Mouse (Mus musculus) heart, embryonic 14.5 days (tissue): ENCODE measurements around the gene Pigx. TPM values are rescaled to one million over a fixed set of nuclear protein-coding genes. Genes with fewer than 3 reads are reported as not detected.

Experiments
- ATAC-seq: fragments of 200-750 bp; cut with Nextera tagmentation; 2 replicates; pipeline ENCODE4 v1.8.0; 2017; ENCODE audit warnings: low read depth, moderate TSS enrichment; ENCODE audit not compliant: insufficient number of reproducible peaks, insufficient read depth, low FRiP score
- H3K27ac ChIP-seq, 2 experiments: fragments of 200-500 bp in 1 of 2; fragments of 300-500 bp in 1 of 2; sonication (generic) in 1 of 2; replicated peaks in 1 of 2; 2 replicates each; pipeline ENCODE4 v1.5.1; 2012 to 2014; ENCODE audit warnings: low read depth in 2 of 2, low read length in 2 of 2, control low read depth in 1 of 2, mild to moderate bottlenecking in 1 of 2, mixed read lengths in 1 of 2; ENCODE audit not compliant: control insufficient read depth in 1 of 2, insufficient read depth in 1 of 2
- H3K27me3 ChIP-seq: fragments of 300-500 bp; sonication (generic); 2 replicates; pipeline ENCODE4 v1.6.1; 2014; ENCODE audit warnings: mild to moderate bottlenecking, low read length, control low read depth; ENCODE audit not compliant: control insufficient read depth, insufficient read depth
- H3K36me3 ChIP-seq: fragments of 300-500 bp; sonication (generic); 2 replicates; pipeline ENCODE4 v1.6.1; 2014; ENCODE audit warnings: mild to moderate bottlenecking, control low read depth, low read length, mixed read lengths; ENCODE audit not compliant: control insufficient read depth, insufficient read depth
- H3K4me1 ChIP-seq, 2 experiments: fragments of 200-500 bp in 1 of 2; fragments of 300-500 bp in 1 of 2; sonication (generic) in 1 of 2; 2 replicates each; pipeline ENCODE4 v1.6.1; 2012 to 2014; ENCODE audit warnings: low read length in 2 of 2, control low read depth in 1 of 2, mixed read lengths in 1 of 2; ENCODE audit not compliant: control insufficient read depth in 2 of 2, insufficient read depth in 2 of 2
- H3K4me2 ChIP-seq: fragments of 300-500 bp; sonication (generic); 2 replicates; pipeline ENCODE4 v1.6.1; 2014; ENCODE audit warnings: mild to moderate bottlenecking, low read length
- H3K4me3 ChIP-seq, 2 experiments: fragments of 200-500 bp in 1 of 2; fragments of 300-500 bp in 1 of 2; sonication (generic) in 1 of 2; 2 replicates each; pipeline ENCODE4 v1.5.1; 2012 to 2014; ENCODE audit warnings: low read length in 2 of 2, mild to moderate bottlenecking in 2 of 2, control low read depth in 1 of 2, low read depth in 1 of 2, moderate library complexity in 1 of 2; ENCODE audit not compliant: control insufficient read depth in 1 of 2, insufficient read depth in 1 of 2
- H3K9ac ChIP-seq: fragments of 300-500 bp; sonication (generic); 2 replicates; pipeline ENCODE4 v1.6.1; 2014; ENCODE audit warnings: mild to moderate bottlenecking, low read length
- H3K9me3 ChIP-seq: fragments of 300-500 bp; sonication (generic); 2 replicates; pipeline ENCODE4 v1.6.1; 2016; ENCODE audit warnings: low read length, control low read depth; ENCODE audit not compliant: control insufficient read depth
- WGBS: fragments of 180-500 bp; shearing (Covaris S2); extraction: QIAGEN DNeasy Blood & Tissue Kit; methylation state at CpG from one replicate; pipeline ENCODE4 v1.1.7; 2014; 5-methylcytosine and 5-hydroxymethylcytosine counted together
- polyA plus RNA-seq: library from polyadenylated mRNA; unstranded; fragments of >200 nt; fragmentation: Nextera tagmentation; extraction: Ambion mirVana; gene quantifications from 2 replicates; pipeline ENCODE4 v1.2.1, GENCODE M21; 2014

Pigx gene
- polyA plus RNA-seq, 1 experiment from 2014 or later = 91.6 TPM

DNA sequence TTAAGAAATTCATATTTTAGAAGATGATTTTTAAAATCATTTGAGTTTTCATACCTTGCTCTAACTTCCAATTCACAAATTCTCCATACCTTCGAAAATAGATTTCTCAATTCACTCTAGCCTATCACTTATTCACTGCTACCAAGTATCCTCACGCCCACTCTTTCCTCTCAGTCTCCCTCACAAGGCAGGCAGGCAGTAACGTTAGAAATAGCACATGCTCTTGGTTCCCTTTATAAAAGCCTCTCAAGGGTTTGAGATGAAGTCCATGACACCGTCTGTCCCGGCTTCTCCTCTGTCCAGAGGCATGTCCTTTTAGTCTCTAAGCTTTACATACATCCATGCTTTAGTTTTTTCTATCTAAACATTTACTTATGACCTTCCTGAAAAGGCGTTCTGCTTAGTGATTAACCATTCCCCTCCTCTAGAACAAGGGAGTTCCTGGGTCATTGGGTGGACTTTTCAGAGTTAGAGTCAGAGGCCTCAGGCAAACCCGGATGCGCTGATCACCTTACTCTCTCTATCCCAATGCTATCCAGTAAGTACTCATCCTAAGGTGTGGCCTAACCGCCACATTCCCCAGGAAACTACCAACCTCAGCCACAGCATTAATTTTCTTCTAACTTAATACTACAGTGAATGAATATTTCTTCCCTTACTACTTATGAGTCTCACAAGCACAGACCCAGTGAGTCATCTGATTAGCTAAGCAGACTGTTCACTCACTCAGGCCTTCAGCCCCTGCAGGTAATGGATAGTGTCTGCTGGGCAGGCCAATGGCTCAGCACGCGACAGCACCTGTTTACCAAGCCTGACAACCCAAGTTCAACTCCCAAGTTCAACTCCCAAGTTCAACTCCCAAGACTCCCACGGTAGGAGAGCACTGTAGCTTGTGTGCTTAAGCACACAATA, 30.9 kb downstream of the Pigx start:
- no peak for ATAC-seq
- 63% methylated on average over 12 of the region's 12 CpGs for WGBS
- Histone ChIP-seq H3K27me3 (no peaks in the 10 kb centered on the region), H3K27ac (no peak overlapping the region), H3K36me3 (no peaks in the 10 kb centered on the region), H3K9ac (no peak overlapping the region), H3K4me1 (peaks cover 11 to 37% of the 10 kb centered on the region in 2 experiments), H3K4me3 (no peak overlapping the region), H3K9me3 (no peaks in the 10 kb centered on the region), H3K4me2 (no peak overlapping the region)

DNA sequence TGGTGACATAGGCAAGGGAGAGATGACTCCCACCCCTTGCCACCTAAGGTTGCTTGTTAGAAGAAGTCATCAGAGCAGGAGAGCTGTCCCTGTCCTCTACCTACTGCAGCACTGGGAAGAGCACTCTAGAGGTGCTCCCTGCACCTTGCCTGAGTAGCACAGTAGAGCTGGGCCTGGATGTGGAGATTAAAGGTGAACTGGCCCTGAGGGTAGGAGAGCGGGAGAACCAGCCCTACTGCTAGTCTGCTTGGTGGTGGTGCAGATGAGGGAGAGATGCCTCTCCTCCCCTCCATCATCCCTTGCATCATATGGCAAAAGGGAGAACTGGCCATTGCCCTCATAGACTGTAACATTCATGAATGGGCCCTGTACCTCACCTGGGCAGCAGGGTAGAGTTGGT, 32.6 kb downstream of the Pigx start:
- Histone ChIP-seq H3K9ac (no peak overlapping the region), H3K27ac (no peak overlapping the region), H3K4me1 (peaks cover 13 to 43% of the 10 kb centered on the region in 2 experiments), H3K4me3 (no peak overlapping the region), H3K36me3 (no peaks in the 10 kb centered on the region), H3K4me2 (no peak overlapping the region), H3K27me3 (no peaks in the 10 kb centered on the region), H3K9me3 (no peaks in the 10 kb centered on the region)
- ATAC-seq = no peak
- 89% methylated on average over 1 of the region's 1 CpGs for WGBS

DNA sequence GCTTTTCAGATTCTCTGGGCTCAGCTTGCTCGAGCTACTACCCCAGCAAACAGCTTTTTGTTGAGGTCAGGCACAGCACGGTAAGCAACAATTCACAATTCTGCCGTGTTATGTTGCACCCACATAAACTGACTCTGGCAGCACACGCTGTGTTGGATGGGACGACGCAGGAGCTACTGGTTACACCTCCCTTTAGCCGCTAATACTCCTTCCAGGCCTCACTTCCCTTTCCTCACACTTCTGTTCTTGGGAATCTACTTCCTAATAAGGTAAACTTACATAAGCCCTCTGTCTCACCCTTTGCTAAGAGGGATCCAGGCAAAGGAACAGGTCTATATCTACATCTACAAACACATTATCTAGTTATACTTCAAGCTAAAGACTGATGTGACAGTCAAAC, 35.6 kb downstream of the Pigx start:
- no peak overlapping the region for H3K4me2 ChIP-seq
- no peak for ATAC-seq
- H3K27ac ChIP-seq = no peak overlapping the region; a peak in 1 of 4 replicates
- no peaks in the 10 kb centered on the region for H3K36me3 ChIP-seq
- H3K4me3 ChIP-seq = no peak overlapping the region
- H3K9ac ChIP-seq = no peak overlapping the region
- H3K27me3 ChIP-seq = no peaks in the 10 kb centered on the region
- H3K9me3 ChIP-seq = no peaks in the 10 kb centered on the region
- WGBS = 40% methylated on average over 7 of the region's 7 CpGs
- peaks cover 11 to 43% of the 10 kb centered on the region in 2 experiments; a peak in 3 of 4 replicates for H3K4me1 ChIP-seq

DNA sequence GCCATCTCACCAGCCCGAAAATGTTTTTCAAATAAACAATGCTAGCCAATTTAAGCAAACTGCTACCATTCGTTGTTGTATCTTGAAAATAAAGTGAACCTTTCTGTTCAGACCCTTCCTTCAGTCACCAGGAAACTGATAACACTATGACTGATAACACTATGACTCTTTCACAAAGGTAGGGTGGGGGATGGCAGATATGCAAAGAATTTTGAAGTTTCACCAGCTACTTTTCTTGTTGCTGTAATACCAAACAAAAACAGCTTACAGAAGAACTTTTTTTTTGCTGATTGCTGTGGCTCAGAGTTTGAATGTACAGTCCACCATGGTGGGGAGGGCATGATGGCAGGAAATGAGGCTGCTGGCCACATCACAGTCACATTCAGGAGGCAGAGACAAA, 37.3 kb downstream of the Pigx start:
- no peaks in the 10 kb centered on the region for H3K36me3 ChIP-seq
- H3K4me2 ChIP-seq = no peak overlapping the region
- H3K4me1 ChIP-seq = peaks cover 11 to 40% of the 10 kb centered on the region in 2 experiments; a peak in 3 of 4 replicates
- no peak overlapping the region for H3K4me3 ChIP-seq
- no peak overlapping the region for H3K9ac ChIP-seq
- no peaks in the 10 kb centered on the region for H3K9me3 ChIP-seq
- H3K27ac ChIP-seq = no peak overlapping the region
- 48% methylated on average over 2 of the region's 2 CpGs for WGBS
- ATAC-seq = no peak
- H3K27me3 ChIP-seq = no peaks in the 10 kb centered on the region

DNA sequence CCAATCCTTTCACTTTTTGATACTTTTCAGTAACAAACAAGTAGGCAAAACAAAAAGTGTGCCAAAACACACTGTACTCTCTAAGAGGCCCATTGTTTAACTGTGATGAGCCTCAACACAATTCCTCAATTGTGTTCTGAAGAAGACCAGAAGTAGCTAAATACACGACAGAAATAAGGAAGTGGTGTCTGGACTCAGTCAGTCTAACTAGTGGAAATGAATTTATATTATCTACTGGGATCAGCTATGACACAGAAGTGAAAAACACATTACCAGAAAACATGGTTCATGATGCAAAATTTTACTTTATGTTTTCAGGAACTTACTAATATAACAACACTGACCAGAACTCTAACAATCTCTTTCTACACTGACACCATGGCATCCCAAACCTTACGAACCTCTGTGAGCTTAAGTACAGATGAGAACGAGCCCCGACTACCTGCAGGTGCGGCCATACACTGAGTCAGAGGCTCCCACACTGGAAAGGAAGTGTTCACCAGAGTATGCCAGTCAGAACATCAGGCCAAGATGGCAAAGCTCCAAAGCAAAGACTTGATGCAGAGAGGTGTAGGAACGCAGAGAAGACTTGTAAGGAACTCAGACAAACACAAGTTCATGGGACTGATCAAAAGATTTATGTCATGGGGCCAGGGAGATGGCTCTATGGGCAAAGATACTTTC, 39.6 kb downstream of the Pigx start:
- Histone ChIP-seq H3K9ac (no peak overlapping the region), H3K4me2 (no peak overlapping the region), H3K9me3 (no peaks in the 10 kb centered on the region), H3K27me3 (no peaks in the 10 kb centered on the region), H3K4me1 (peaks cover 4 to 31% of the 10 kb centered on the region in 2 experiments; a peak in 3 of 4 replicates), H3K36me3 (no peaks in the 10 kb centered on the region), H3K4me3 (no peak overlapping the region), H3K27ac (0 out of 4 replicates have a peak overlapping the region, but pooled peaks of 1 of the 2 experiments have one; percentile 6)
- 62% methylated on average over 6 of the region's 6 CpGs for WGBS
- no peak for ATAC-seq

DNA sequence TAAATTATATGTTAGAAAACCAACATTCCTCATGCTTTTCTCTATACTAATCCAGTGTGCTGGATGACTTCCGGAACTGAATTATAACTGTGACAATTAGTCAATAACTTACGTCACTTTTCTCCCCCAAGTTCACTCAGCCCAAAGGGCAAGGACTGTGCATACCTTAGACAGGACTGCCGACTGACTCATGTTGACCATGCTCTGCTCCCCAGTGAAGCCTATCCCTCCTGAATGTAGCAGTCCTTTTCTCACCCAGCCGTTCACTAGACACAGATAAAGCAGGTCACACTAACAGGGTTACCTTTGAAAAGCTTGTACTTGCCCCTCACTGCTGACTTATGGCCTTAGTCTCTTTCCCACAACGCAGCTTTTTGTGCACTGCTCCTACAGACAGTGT, 40.7 kb downstream of the Pigx start:
- H3K27me3 ChIP-seq = no peaks in the 10 kb centered on the region
- H3K4me1 ChIP-seq = peaks cover 3 to 21% of the 10 kb centered on the region in 2 experiments; a peak in 3 of 4 replicates
- no peak overlapping the region for H3K9ac ChIP-seq
- H3K4me2 ChIP-seq = no peak overlapping the region
- no peaks in the 10 kb centered on the region for H3K9me3 ChIP-seq
- H3K4me3 ChIP-seq = no peak overlapping the region
- WGBS = 64% methylated on average over 5 of the region's 5 CpGs
- no peak for ATAC-seq
- no peaks in the 10 kb centered on the region for H3K36me3 ChIP-seq
- H3K27ac ChIP-seq = no peak overlapping the region

DNA sequence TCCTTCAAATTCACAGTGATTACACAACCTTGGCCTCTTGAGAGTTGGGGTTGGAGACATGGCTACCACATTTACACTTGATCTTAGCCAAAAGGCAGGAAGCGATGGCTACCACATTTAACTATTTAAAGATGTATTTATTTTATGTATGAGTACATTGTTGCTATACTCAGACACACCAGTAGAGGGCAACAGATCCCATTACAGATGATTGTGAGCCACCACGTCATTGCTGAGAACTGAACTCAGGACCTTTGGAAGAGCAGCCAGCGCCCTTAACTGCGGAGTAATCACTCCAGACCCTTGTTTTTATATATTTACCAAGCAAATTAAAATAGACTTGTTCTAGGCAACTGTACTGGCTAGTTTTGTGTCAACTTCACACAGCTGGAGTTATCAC, 57.2 kb downstream of the Pigx start:
- Histone ChIP-seq H3K36me3 (peaks cover 85% of the 10 kb centered on the region), H3K4me1 (no peaks in the 10 kb centered on the region), H3K9ac (no peak overlapping the region), H3K9me3 (no peaks in the 10 kb centered on the region), H3K4me3 (no peak overlapping the region), H3K27ac (no peak overlapping the region), H3K4me2 (no peak overlapping the region), H3K27me3 (no peaks in the 10 kb centered on the region)
- 92% methylated on average over 4 of the region's 4 CpGs for WGBS
- ATAC-seq = no peak
